Mouse (Mus musculus): ENCODE measurements around the gene Lrrc20. TPM values are rescaled to one million over a fixed set of nuclear protein-coding genes. Genes with fewer than 3 reads are reported as not detected.

Lrrc20 gene
- polyA plus RNA-seq, 1 experiment, result 10.9 TPM

DNA sequence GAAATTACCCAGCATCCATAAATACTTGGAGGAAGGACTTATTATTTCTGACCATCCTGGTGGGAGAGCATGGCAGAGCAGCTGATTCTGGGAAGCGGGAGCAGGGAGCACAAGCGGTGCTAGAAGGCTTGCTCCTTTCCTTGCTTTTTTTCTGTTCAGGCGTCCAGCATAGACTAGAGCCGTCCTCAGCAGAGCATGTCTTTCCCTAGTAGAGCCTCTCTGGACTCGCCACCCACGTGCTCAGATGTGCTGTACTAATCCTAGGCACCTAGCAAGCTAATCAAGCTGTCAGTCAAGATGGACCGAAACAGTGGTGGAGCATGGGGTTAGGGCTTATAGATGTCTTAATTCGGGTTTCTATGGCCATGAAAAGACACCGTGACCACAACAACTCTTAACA is 42.7 kb downstream of the Lrrc20 start:
- no peak for TF ChIP-seq POLR2A (IDR thresholded peaks at IDR 0.05; ENCODE audit: control insufficient read depth, extremely low read depth, insufficient read depth, low read length, poor library complexity)
- H3K27ac ChIP-seq (ENCODE audit: control insufficient read depth, insufficient read depth, low read length), result no peak overlapping the region
- no peak for DNase-seq
- H3K4me3 ChIP-seq (ENCODE audit: control insufficient read depth, insufficient read depth, low read length), result no peak overlapping the region
- H3K4me1 ChIP-seq (replicated peaks; ENCODE audit: control insufficient read depth, insufficient read depth, low read length), result no peaks in the 10 kb centered on the region
- H3K27me3 ChIP-seq (ENCODE audit: control insufficient read depth, insufficient read depth, low read length), result no peaks in the 10 kb centered on the region
- no peaks in the 10 kb centered on the region for H3K36me3 ChIP-seq (ENCODE audit: control insufficient read depth, insufficient read depth, low read length)
- 94% methylated on average over 9 of the region's 9 CpGs for WGBS

GRCm38 (mm10) chr10:61519491-61519890 is 43.9 kb downstream of the Lrrc20 start:
- Histone ChIP-seq H3K36me3 (ENCODE audit: control insufficient read depth, insufficient read depth, low read length) (no peaks in the 10 kb centered on the region), H3K4me1 (replicated peaks; ENCODE audit: control insufficient read depth, insufficient read depth, low read length) (no peaks in the 10 kb centered on the region), H3K27ac (ENCODE audit: control insufficient read depth, insufficient read depth, low read length) (no peak overlapping the region), H3K27me3 (ENCODE audit: control insufficient read depth, insufficient read depth, low read length) (no peaks in the 10 kb centered on the region), H3K4me3 (ENCODE audit: control insufficient read depth, insufficient read depth, low read length) (no peak overlapping the region)
- TF ChIP-seq POLR2A (IDR thresholded peaks at IDR 0.05; ENCODE audit: control insufficient read depth, extremely low read depth, insufficient read depth, low read length, poor library complexity), result no peak
- TF ChIP-seq CTCF (IDR thresholded peaks at IDR 0.05; ENCODE audit: borderline replicate concordance, control insufficient read depth, extremely low read depth, insufficient read depth, low read length, poor library complexity), result no peak
- DNase-seq, result no peak
- WGBS, result 86% methylated on average over 2 of the region's 2 CpGs

- Histone ChIP-seq H3K36me3 (ENCODE audit: control insufficient read depth, insufficient read depth, low read length) (no peaks in the 10 kb centered on the region), H3K4me3 (ENCODE audit: control insufficient read depth, insufficient read depth, low read length) (no peak overlapping the region), H3K27ac (ENCODE audit: control insufficient read depth, insufficient read depth, low read length) (no peak overlapping the region), H3K4me1 (replicated peaks; ENCODE audit: control insufficient read depth, insufficient read depth, low read length) (no peaks in the 10 kb centered on the region), H3K27me3 (ENCODE audit: control insufficient read depth, insufficient read depth, low read length) (no peaks in the 10 kb centered on the region)
- no peak for TF ChIP-seq POLR2A (IDR thresholded peaks at IDR 0.05; ENCODE audit: control insufficient read depth, extremely low read depth, insufficient read depth, low read length, poor library complexity)
- TF ChIP-seq CTCF (IDR thresholded peaks at IDR 0.05; ENCODE audit: borderline replicate concordance, control insufficient read depth, extremely low read depth, insufficient read depth, low read length, poor library complexity), result no peak
- no peak for DNase-seq
- 95% methylated on average over 6 of the region's 6 CpGs for WGBS
These were observed 45.1 kb downstream of the Lrrc20 start for GRCm38 (mm10) chr10:61520714-61521113.

DNA sequence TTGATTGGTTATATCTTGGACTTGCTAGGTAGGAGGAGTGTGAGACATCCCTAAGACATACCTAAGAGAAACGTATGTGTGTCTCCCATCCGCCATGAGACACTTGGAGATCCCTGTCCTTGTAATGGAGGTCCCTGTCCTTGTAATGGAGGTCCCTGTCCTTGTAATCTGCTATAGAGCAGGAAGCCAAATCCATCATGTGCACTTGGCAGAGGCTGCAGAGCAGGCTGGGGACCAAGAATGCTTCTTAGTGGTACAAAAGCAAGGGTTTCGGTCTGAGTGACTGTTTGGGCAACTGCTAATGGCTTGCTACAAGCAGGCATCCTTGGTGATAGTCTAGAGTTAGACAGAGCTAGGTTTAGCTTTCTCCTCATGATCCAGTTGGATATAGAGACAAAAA is 55.3 kb downstream of the Lrrc20 start:
- Histone ChIP-seq H3K4me1 (replicated peaks; ENCODE audit: control insufficient read depth, insufficient read depth, low read length) (peaks cover 11% of the 10 kb centered on the region), H3K4me3 (ENCODE audit: control insufficient read depth, insufficient read depth, low read length) (no peak overlapping the region), H3K27ac (ENCODE audit: control insufficient read depth, insufficient read depth, low read length) (no peak overlapping the region), H3K27me3 (ENCODE audit: control insufficient read depth, insufficient read depth, low read length) (no peaks in the 10 kb centered on the region), H3K36me3 (ENCODE audit: control insufficient read depth, insufficient read depth, low read length) (no peaks in the 10 kb centered on the region)
- no peak for TF ChIP-seq POLR2A (IDR thresholded peaks at IDR 0.05; ENCODE audit: control insufficient read depth, extremely low read depth, insufficient read depth, low read length, poor library complexity)
- no peak for TF ChIP-seq CTCF (IDR thresholded peaks at IDR 0.05; ENCODE audit: borderline replicate concordance, control insufficient read depth, extremely low read depth, insufficient read depth, low read length, poor library complexity)
- no peak for DNase-seq
- 97% methylated on average over 3 of the region's 3 CpGs for WGBS

DNA sequence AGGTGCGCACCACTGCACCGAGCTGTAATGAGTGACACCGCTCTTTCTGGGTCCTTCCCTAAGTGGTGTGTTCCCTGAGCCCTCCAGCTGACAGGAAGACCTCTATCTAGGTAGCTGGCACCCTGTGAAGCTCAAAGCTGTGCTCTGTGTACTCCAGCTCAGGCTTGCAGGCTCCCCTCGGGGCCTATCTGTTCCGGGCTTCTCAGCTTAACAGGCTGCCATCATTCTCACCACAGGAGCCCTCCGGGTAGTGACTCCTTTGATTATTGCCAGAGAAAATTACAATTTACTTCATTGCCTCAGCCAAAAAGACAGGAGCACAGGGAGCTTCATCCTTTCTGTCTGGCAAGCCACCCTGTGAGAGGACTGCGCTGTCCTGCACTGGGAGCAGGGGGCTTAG is 57.7 kb downstream of the Lrrc20 start:
- Histone ChIP-seq H3K36me3 (ENCODE audit: control insufficient read depth, insufficient read depth, low read length) (no peaks in the 10 kb centered on the region), H3K27me3 (ENCODE audit: control insufficient read depth, insufficient read depth, low read length) (no peaks in the 10 kb centered on the region), H3K4me1 (replicated peaks; ENCODE audit: control insufficient read depth, insufficient read depth, low read length) (peaks cover 17% of the 10 kb centered on the region), H3K27ac (ENCODE audit: control insufficient read depth, insufficient read depth, low read length) (no peak overlapping the region), H3K4me3 (ENCODE audit: control insufficient read depth, insufficient read depth, low read length) (no peak overlapping the region)
- 94% methylated on average over 7 of the region's 7 CpGs for WGBS
- DNase-seq, result no peak
- TF ChIP-seq CTCF (IDR thresholded peaks at IDR 0.05; ENCODE audit: borderline replicate concordance, control insufficient read depth, extremely low read depth, insufficient read depth, low read length, poor library complexity), result no peak
- TF ChIP-seq POLR2A (IDR thresholded peaks at IDR 0.05; ENCODE audit: control insufficient read depth, extremely low read depth, insufficient read depth, low read length, poor library complexity), result no peak

GRCm38 (mm10) chr10:61534371-61535101 is 58.9 kb downstream of the Lrrc20 start:
- H3K4me3 ChIP-seq (ENCODE audit: control insufficient read depth, insufficient read depth, low read length), result no peak overlapping the region
- no peaks in the 10 kb centered on the region for H3K36me3 ChIP-seq (ENCODE audit: control insufficient read depth, insufficient read depth, low read length)
- H3K27me3 ChIP-seq (ENCODE audit: control insufficient read depth, insufficient read depth, low read length), result no peaks in the 10 kb centered on the region
- no peak for TF ChIP-seq CTCF (IDR thresholded peaks at IDR 0.05; ENCODE audit: borderline replicate concordance, control insufficient read depth, extremely low read depth, insufficient read depth, low read length, poor library complexity)
- no peak for TF ChIP-seq POLR2A (IDR thresholded peaks at IDR 0.05; ENCODE audit: control insufficient read depth, extremely low read depth, insufficient read depth, low read length, poor library complexity)
- no peak overlapping the region for H3K27ac ChIP-seq (ENCODE audit: control insufficient read depth, insufficient read depth, low read length)
- no peak for DNase-seq
- 92% methylated on average over 3 of the region's 3 CpGs for WGBS
- H3K4me1 ChIP-seq (replicated peaks; ENCODE audit: control insufficient read depth, insufficient read depth, low read length), result peaks cover 17% of the 10 kb centered on the region

GRCm38 (mm10) chr10:61535441-61535840 is 59.8 kb downstream of the Lrrc20 start:
- Histone ChIP-seq H3K27ac (ENCODE audit: control insufficient read depth, insufficient read depth, low read length) (no peak overlapping the region), H3K36me3 (ENCODE audit: control insufficient read depth, insufficient read depth, low read length) (no peaks in the 10 kb centered on the region), H3K27me3 (ENCODE audit: control insufficient read depth, insufficient read depth, low read length) (no peaks in the 10 kb centered on the region), H3K4me3 (ENCODE audit: control insufficient read depth, insufficient read depth, low read length) (no peak overlapping the region), H3K4me1 (replicated peaks; ENCODE audit: control insufficient read depth, insufficient read depth, low read length) (peaks cover 17% of the 10 kb centered on the region)
- no peak for DNase-seq
- TF ChIP-seq CTCF (IDR thresholded peaks at IDR 0.05; ENCODE audit: borderline replicate concordance, control insufficient read depth, extremely low read depth, insufficient read depth, low read length, poor library complexity), result no peak
- WGBS, result 95% methylated on average over 4 of the region's 4 CpGs
